Mouse (Mus musculus): ENCODE results near the gene Slc24a3. TPM values are rescaled to one million over a fixed set of nuclear protein-coding genes. Genes with fewer than 3 reads are reported as not detected.

The Slc24a3 gene
- polyA plus RNA-seq, 1 experiment from 2014 or later, result 1.3 TPM

- WGBS, result 13% methylated on average over 2 of the region's 2 CpGs
- no peak for ATAC-seq (ENCODE audit: low read depth)
These were observed 123.9 kb downstream of the Slc24a3 start for GRCm38 (mm10) chr2:145291473-145291872.

GRCm38 (mm10) chr2:145292196-145292595, 124.6 kb downstream of the Slc24a3 start:
- Histone ChIP-seq H3K27ac (ENCODE audit: low read length) (no peak overlapping the region), H3K9me3 (ENCODE audit: control insufficient read depth, low read length) (no peaks in the 10 kb centered on the region)
- WGBS, result 96% methylated on average over 1 of the region's 1 CpGs

More at GRCm38 (mm10) chr2:145291473-145291872, 123.9 kb downstream of the Slc24a3 start:
- H3K9ac ChIP-seq (ENCODE audit: low read length), result no peak overlapping the region
- no peak overlapping the region for H3K4me2 ChIP-seq (ENCODE audit: low read depth, low read length)
- no peak overlapping the region for H3K27ac ChIP-seq (ENCODE audit: low read length)
- no peak overlapping the region for H3K4me3 ChIP-seq (ENCODE audit: low read length)
- H3K9me3 ChIP-seq (ENCODE audit: control insufficient read depth, low read length), result no peaks in the 10 kb centered on the region
- H3K36me3 ChIP-seq (ENCODE audit: control insufficient read depth, insufficient read depth, low read length), result no peaks in the 10 kb centered on the region
- H3K27me3 ChIP-seq (ENCODE audit: control insufficient read depth, insufficient read depth, low read depth, low read length), result no peaks in the 10 kb centered on the region
- no peaks in the 10 kb centered on the region for H3K4me1 ChIP-seq (replicated peaks; ENCODE audit: control insufficient read depth, insufficient read depth, low read length)

GRCm38 (mm10) chr2:145292816-145293215, 125.3 kb downstream of the Slc24a3 start:
- Histone ChIP-seq H3K4me3 (ENCODE audit: low read length) (no peak overlapping the region), H3K4me2 (ENCODE audit: low read depth, low read length) (no peak overlapping the region), H3K4me1 (replicated peaks; ENCODE audit: control insufficient read depth, insufficient read depth, low read length) (no peaks in the 10 kb centered on the region), H3K9me3 (ENCODE audit: control insufficient read depth, low read length) (no peaks in the 10 kb centered on the region), H3K27ac (ENCODE audit: low read length) (no peak overlapping the region), H3K27me3 (ENCODE audit: control insufficient read depth, insufficient read depth, low read depth, low read length) (no peaks in the 10 kb centered on the region), H3K36me3 (ENCODE audit: control insufficient read depth, insufficient read depth, low read length) (no peaks in the 10 kb centered on the region), H3K9ac (ENCODE audit: low read length) (no peak overlapping the region)
- no peak for ATAC-seq (ENCODE audit: low read depth)
- 16% methylated on average over 1 of the region's 1 CpGs for whole genome bisulfite sequencing

More at GRCm38 (mm10) chr2:145292196-145292595, 124.6 kb downstream of the Slc24a3 start:
- no peak overlapping the region for H3K4me2 ChIP-seq (ENCODE audit: low read depth, low read length)
- H3K4me3 ChIP-seq (ENCODE audit: low read length), result no peak overlapping the region
- no peaks in the 10 kb centered on the region for H3K4me1 ChIP-seq (replicated peaks; ENCODE audit: control insufficient read depth, insufficient read depth, low read length)
- no peaks in the 10 kb centered on the region for H3K27me3 ChIP-seq (ENCODE audit: control insufficient read depth, insufficient read depth, low read depth, low read length)
- H3K9ac ChIP-seq (ENCODE audit: low read length), result no peak overlapping the region
- no peak for ATAC-seq (ENCODE audit: low read depth)
- H3K36me3 ChIP-seq (ENCODE audit: control insufficient read depth, insufficient read depth, low read length), result no peaks in the 10 kb centered on the region

GRCm38 (mm10) chr2:145296906-145297305, 129.4 kb downstream of the Slc24a3 start:
- no peak overlapping the region for H3K4me3 ChIP-seq (ENCODE audit: low read length)
- ATAC-seq (ENCODE audit: low read depth), result no peak
- H3K36me3 ChIP-seq (ENCODE audit: control insufficient read depth, insufficient read depth, low read length), result no peaks in the 10 kb centered on the region
- H3K9me3 ChIP-seq (ENCODE audit: control insufficient read depth, low read length), result no peaks in the 10 kb centered on the region
- no peak overlapping the region for H3K4me2 ChIP-seq (ENCODE audit: low read depth, low read length)
- WGBS, result 67% methylated on average over 1 of the region's 1 CpGs
- H3K4me1 ChIP-seq (replicated peaks; ENCODE audit: control insufficient read depth, insufficient read depth, low read length), result no peaks in the 10 kb centered on the region
- no peak overlapping the region for H3K9ac ChIP-seq (ENCODE audit: low read length)
- no peak overlapping the region for H3K27ac ChIP-seq (ENCODE audit: low read length)
- H3K27me3 ChIP-seq (ENCODE audit: control insufficient read depth, insufficient read depth, low read depth, low read length), result no peaks in the 10 kb centered on the region

- Histone ChIP-seq H3K9me3 (ENCODE audit: control insufficient read depth, low read length) (no peaks in the 10 kb centered on the region), H3K27me3 (ENCODE audit: control insufficient read depth, insufficient read depth, low read depth, low read length) (no peaks in the 10 kb centered on the region), H3K4me1 (replicated peaks; ENCODE audit: control insufficient read depth, insufficient read depth, low read length) (no peaks in the 10 kb centered on the region), H3K27ac (ENCODE audit: low read length) (no peak overlapping the region), H3K4me2 (ENCODE audit: low read depth, low read length) (no peak overlapping the region), H3K36me3 (ENCODE audit: control insufficient read depth, insufficient read depth, low read length) (no peaks in the 10 kb centered on the region), H3K9ac (ENCODE audit: low read length) (no peak overlapping the region), H3K4me3 (ENCODE audit: low read length) (no peak overlapping the region)
- no peak for ATAC-seq (ENCODE audit: low read depth)
- WGBS, result 59% methylated on average over 5 of the region's 5 CpGs
These were observed 132.6 kb downstream of the Slc24a3 start for GRCm38 (mm10) chr2:145299914-145300699.

- WGBS, result 51% methylated on average over 2 of the region's 2 CpGs
- ATAC-seq (ENCODE audit: low read depth), result no peak
- H3K27me3 ChIP-seq (ENCODE audit: control insufficient read depth, insufficient read depth, low read depth, low read length), result no peaks in the 10 kb centered on the region
These were observed 139.8 kb downstream of the Slc24a3 start for GRCm38 (mm10) chr2:145307231-145307883.

GRCm38 (mm10) chr2:145318916-145319315, 151.4 kb downstream of the Slc24a3 start:
- no peak overlapping the region for H3K9ac ChIP-seq (ENCODE audit: low read length)
- H3K27ac ChIP-seq (ENCODE audit: low read length), result no peak overlapping the region
- H3K27me3 ChIP-seq (ENCODE audit: control insufficient read depth, insufficient read depth, low read depth, low read length), result no peaks in the 10 kb centered on the region
- WGBS, result 22% methylated on average over 2 of the region's 2 CpGs
- peak; percentile 61 for ATAC-seq (ENCODE audit: low read depth)
- H3K36me3 ChIP-seq (ENCODE audit: control insufficient read depth, insufficient read depth, low read length), result no peaks in the 10 kb centered on the region
- H3K4me1 ChIP-seq (replicated peaks; ENCODE audit: control insufficient read depth, insufficient read depth, low read length), result no peaks in the 10 kb centered on the region
- no peak overlapping the region for H3K4me3 ChIP-seq (ENCODE audit: low read length)
- no peaks in the 10 kb centered on the region for H3K9me3 ChIP-seq (ENCODE audit: control insufficient read depth, low read length)
- H3K4me2 ChIP-seq (ENCODE audit: low read depth, low read length), result no peak overlapping the region

More at GRCm38 (mm10) chr2:145307231-145307883, 139.8 kb downstream of the Slc24a3 start:
- Histone ChIP-seq H3K9me3 (ENCODE audit: control insufficient read depth, low read length) (no peaks in the 10 kb centered on the region), H3K36me3 (ENCODE audit: control insufficient read depth, insufficient read depth, low read length) (no peaks in the 10 kb centered on the region), H3K9ac (ENCODE audit: low read length) (no peak overlapping the region), H3K4me3 (ENCODE audit: low read length) (no peak overlapping the region), H3K4me2 (ENCODE audit: low read depth, low read length) (no peak overlapping the region), H3K4me1 (replicated peaks; ENCODE audit: control insufficient read depth, insufficient read depth, low read length) (no peaks in the 10 kb centered on the region), H3K27ac (ENCODE audit: low read length) (no peak overlapping the region)

GRCm38 (mm10) chr2:145321287-145321686, 153.7 kb downstream of the Slc24a3 start:
- Histone ChIP-seq H3K9me3 (ENCODE audit: control insufficient read depth, low read length) (no peaks in the 10 kb centered on the region), H3K4me3 (ENCODE audit: low read length) (no peak overlapping the region), H3K36me3 (ENCODE audit: control insufficient read depth, insufficient read depth, low read length) (no peaks in the 10 kb centered on the region), H3K4me2 (ENCODE audit: low read depth, low read length) (no peak overlapping the region), H3K27me3 (ENCODE audit: control insufficient read depth, insufficient read depth, low read depth, low read length) (no peaks in the 10 kb centered on the region), H3K4me1 (replicated peaks; ENCODE audit: control insufficient read depth, insufficient read depth, low read length) (no peaks in the 10 kb centered on the region), H3K27ac (ENCODE audit: low read length) (no peak overlapping the region), H3K9ac (ENCODE audit: low read length) (no peak overlapping the region)
- 87% methylated on average over 3 of the region's 3 CpGs for WGBS
- ATAC-seq (ENCODE audit: low read depth), result no peak

- Histone ChIP-seq H3K27me3 (ENCODE audit: control insufficient read depth, insufficient read depth, low read depth, low read length) (no peaks in the 10 kb centered on the region), H3K4me3 (ENCODE audit: low read length) (no peak overlapping the region), H3K36me3 (ENCODE audit: control insufficient read depth, insufficient read depth, low read length) (no peaks in the 10 kb centered on the region), H3K9ac (ENCODE audit: low read length) (no peak overlapping the region), H3K4me1 (replicated peaks; ENCODE audit: control insufficient read depth, insufficient read depth, low read length) (no peaks in the 10 kb centered on the region), H3K27ac (ENCODE audit: low read length) (no peak overlapping the region), H3K9me3 (ENCODE audit: control insufficient read depth, low read length) (no peaks in the 10 kb centered on the region), H3K4me2 (ENCODE audit: low read depth, low read length) (no peak overlapping the region)
- no peak for ATAC-seq (ENCODE audit: low read depth)
These were observed 154.2 kb downstream of the Slc24a3 start for GRCm38 (mm10) chr2:145321755-145322154.

All from lung, embryonic 16.5 days (tissue).